Mouse (Mus musculus): ENCODE results near the gene Tigd3.
"Not testable (repeated sequence)": the region's sequence is repeated elsewhere in the genome, so short reads cannot be mapped to it uniquely, and the experiment has no call there.

Tigd3 gene

GRCm38 (mm10) chr19:5922119-5922942 lies 28.4 kb upstream of the Tigd3 start:
- no peak for DNase-seq (ENCODE audit: low spot score in 2 of 2)

DNA sequence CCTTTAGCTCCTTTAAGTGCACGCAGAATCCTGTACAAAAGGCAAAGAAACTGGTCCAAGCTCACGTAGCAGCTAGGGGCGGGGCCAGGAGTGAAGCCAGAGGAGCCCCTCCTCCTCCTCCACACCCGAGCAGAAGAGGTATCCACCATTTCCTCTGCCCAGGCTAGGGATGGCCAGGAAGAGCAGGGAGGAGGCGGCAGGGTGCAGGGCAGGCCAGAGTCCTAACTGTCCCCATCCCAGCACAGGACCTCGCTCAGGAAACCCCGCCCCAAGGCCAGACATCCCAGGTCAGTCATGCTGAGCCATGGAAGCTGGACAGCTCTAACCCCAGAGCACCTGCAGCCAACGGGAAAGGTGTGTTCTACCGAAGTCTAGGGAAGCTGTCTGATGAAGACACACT lies 27.8 kb upstream of the Tigd3 start:
- no peak for DNase-seq (ENCODE audit: low spot score in 2 of 2)

DNA sequence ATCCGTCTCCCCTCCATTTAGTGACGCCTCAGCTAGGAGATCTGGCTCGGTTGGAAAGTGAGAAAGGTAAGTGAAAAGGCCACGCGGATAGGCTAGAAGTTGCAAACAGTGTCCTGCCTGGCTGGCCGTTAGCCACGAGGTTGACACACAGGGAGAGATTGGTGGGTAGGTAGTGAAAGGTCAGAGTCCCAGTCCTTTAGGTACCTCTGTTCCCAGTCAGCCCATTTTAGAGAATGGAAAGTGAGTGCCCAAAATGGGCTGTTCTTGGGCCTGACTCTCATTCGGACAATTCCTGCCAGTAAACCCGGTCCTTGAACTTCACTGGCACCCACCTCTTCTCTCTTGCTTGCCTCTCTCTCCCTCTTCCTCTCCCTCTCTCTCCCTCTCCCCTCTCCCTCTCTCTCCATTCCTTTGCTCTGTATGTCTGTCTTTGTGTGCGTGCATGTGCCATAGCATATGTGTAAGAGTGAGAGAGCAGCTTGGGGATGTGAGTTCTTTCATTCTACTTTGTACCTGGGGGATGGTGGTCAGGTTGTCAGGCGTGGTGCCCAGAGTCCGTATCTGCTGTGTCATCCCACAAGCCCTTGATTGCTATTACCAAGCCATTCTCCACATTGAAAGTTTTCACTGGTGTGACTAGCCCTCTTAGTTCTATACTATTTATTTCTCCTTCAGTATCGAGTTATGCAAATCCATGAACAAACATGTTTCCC lies 19.2 kb upstream of the Tigd3 start, which contains the start of gene Dpf2:
Gene Dpf2, minus strand, starts transcription at position 4 of the 713 bp plus-strand sequence.
- no peak for DNase-seq (ENCODE audit: low spot score in 2 of 2)

- DNase-seq (ENCODE audit: low spot score in 2 of 2): peak; percentile 98
Measured at GRCm38 (mm10) chr19:5912103-5913006, 18.4 kb upstream of the Tigd3 start.

DNA sequence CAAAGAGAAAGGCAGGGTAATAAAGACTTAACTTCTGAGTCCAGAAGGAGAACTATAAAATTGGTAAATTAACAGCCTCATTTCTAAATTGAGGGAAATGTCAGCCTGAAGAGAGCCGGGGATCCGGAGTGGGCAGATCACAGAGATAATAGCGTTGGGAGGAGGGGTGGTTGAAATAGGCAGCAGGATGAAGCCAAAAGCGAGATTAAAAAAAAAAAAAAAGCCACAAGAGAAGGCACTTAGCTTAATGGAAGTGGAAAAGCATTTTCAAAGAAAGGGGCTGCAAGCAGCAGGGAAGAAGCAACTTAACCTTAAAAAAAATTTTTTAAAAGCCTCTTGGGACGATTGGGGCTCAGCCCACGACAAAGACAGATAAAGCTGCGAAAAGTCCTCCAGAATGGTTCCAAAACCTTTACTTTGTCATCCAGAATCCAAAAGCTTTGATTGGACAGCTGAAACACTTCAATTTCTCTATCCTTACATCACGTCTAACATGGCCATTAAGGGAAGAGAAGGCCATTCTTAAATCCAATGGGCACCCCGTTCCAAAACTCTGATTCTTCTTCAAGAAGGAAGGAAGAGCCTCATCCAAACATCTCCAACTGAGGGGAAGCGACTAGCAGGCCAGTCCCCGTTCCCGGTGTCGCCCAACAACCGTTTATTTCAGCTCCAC lies 17.6 kb upstream of the Tigd3 start:
- DNase-seq (ENCODE audit: low spot score in 2 of 2): no peak

DNA sequence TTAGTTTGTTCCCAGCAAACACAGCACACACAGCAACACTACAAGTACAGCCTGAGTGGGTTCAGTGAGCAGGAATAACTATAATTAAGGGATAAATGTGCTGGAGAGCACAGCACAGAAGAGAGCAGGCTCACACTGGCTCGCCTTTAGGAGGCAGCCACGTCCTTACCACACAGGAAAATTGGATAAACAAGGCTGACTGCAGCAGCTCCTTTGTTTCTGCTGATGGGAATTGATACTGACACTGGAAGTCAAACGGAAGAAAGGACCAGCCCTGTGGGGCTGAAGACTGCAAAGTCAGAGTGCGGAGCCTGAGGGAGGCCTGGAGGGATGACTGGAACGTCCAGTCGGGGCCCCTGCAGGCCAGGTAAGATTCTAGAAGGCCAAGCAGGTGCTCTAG lies 16.3 kb upstream of the Tigd3 start:
- DNase-seq (ENCODE audit: low spot score in 2 of 2): no peak

DNA sequence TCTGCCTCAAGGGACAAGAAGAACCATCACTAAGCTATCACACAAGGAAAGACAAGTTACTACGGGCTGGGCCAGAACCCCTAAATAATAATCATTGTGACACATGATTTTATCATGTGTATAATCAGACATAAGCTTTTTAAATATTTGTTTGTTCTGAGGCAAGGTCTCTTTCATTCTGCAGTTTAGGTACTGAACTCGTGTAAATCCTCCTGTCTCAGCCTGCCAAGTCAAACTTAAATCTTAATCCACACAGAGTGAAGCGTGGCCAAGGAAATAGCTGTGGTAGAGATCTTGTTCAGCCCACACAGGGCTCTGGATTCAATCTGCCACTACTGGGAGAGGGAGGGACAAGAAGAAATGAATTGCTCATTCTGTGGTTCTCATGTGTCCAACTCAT lies 13.3 kb upstream of the Tigd3 start:
- no peak for DNase-seq (ENCODE audit: low spot score in 2 of 2)

GRCm38 (mm10) chr19:5893282-5894001 lies 507 bp downstream of the Tigd3 start:
- no peak for DNase-seq (ENCODE audit: low spot score in 2 of 2)

DNA sequence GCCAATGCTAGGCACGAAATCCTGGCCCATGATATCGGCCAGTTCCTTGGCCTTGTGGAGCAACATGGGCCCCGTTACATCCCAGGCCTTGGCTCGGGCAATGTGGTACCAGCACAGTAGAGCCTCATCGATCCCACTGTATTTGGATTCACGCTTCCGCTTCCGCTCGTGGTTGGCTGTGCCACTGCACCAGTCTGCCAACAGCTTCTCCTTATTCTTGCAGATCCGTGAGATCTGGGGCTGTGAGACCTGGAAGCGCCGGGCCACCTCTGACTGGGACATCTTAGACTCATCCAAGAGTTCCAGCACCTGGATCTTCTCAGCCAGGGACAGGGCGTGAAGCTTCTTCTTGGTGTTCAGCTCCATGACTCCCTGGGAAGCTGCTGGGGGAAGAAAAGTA lies 1.2 kb downstream of the Tigd3 start:
- DNase-seq (ENCODE audit: low spot score in 2 of 2): no peak

DNA sequence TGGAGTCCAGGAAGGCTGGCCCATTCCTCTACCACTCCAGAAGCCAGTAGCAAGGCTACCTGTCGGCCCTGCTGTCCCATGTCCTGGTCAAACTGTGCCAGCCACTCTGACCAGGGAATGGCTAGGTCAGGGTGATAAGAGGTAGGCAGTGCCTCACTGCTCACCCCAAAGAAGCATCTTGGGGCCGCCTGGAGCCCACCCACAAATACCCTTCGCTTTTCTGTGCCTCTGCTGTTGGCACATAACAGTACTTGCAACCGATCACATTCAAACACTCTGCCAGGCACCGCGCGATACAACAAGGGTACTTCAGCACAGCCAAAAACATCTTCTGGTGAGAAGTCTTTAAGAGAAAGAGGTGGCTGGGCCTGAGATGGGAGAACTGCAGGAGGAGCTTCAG lies 1.7 kb downstream of the Tigd3 start:
- DNase-seq (ENCODE audit: low spot score in 2 of 2): no peak

GRCm38 (mm10) chr19:5891521-5892258 lies 2.3 kb downstream of the Tigd3 start:
- DNase-seq (ENCODE audit: low spot score in 2 of 2): no peak

GRCm38 (mm10) chr19:5889211-5889610 lies 4.7 kb downstream of the Tigd3 start:
- DNase-seq (ENCODE audit: low spot score in 2 of 2): no peak

DNA sequence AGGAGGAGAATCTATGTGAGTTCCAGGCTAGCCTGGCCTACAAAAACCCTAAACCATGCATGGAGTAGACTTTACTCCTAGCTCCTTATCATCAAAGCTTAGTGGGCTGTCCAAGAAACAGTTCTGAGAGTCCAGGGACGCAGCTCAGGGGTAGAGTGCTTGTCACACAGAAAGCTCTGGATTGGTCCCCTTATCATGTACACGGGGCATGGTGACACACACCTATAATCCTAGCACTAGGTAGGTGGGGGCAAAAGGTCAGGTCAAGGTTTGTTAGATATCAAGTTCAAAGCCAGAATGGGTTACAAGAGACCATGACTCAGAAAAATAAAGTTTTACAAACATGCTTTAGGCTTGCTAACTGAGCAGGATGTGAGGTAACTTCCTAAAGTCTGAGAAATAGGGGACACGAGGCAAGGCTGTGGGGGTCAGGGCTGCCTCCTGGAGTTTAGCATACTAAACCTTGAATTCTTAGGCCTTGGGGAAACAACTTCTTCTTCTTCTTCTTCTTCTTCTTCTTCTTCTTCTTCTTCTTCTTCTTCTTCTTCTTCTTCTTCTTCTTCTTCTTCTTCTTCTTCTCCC lies 6.6 kb downstream of the Tigd3 start:
- DNase-seq (ENCODE audit: low spot score in 2 of 2): no peak

DNA sequence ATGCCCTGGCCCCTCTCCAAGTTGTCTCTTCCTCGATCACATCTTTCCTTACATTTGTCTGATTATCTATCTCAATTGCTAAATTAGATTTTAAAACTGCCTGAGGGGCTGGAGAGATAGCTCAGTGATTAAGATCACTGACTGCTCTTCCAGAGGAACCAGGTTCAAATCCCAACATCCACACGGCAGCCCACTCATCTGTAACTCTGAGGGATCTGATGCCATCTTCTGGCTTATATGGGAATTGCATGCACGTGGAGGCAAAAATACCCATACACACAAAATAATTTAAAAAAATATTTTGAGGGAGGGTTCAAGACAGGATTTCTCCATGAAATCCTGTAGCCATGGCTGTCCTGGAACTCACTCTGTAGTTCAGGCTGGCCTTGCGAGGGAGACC lies 8.1 kb downstream of the Tigd3 start:
- DNase-seq (ENCODE audit: low spot score in 2 of 2): no peak

DNA sequence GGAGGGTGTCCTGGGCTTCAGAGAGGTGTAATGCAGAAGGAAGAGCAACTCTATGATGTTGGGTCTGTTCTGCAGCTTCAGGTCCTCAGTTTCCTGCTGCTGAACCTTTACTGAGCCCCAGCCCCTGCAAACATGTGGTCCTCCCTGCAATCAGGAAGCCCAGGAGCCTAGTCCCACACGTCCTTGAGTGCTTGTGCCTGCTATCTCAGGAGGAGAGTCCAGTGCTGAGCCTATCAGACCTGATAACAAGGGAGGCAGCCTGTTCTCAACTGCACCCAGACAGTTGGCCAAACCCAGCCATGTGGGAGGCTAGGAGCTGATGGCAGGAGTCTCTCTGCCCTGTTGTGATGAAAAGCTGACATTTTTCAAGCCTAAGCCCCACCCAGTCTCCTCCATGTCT lies 10.0 kb downstream of the Tigd3 start:
- DNase-seq (ENCODE audit: low spot score in 2 of 2): no peak

DNA sequence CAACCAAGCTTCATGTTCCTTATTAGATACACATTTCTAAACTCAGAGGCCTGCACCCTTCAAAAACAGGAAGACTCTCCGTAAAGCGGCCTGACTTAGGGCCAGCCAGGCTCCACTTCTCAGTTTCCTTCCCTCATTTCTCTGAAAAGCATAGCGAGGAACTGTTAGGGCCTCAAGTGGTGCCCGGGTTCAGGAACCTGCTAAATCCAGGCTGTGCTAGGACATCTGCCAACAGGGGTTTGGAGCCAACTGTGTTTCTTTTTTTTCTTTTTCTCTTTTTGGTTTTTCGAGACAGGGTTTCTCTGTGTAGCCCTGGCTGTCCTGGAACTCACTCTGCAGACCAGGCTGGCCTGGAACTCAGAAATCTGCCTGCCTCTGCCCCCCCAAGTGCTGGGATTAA lies 11.9 kb downstream of the Tigd3 start:
- not testable (repeated sequence) for DNase-seq (ENCODE audit: low spot score in 2 of 2)

DNA sequence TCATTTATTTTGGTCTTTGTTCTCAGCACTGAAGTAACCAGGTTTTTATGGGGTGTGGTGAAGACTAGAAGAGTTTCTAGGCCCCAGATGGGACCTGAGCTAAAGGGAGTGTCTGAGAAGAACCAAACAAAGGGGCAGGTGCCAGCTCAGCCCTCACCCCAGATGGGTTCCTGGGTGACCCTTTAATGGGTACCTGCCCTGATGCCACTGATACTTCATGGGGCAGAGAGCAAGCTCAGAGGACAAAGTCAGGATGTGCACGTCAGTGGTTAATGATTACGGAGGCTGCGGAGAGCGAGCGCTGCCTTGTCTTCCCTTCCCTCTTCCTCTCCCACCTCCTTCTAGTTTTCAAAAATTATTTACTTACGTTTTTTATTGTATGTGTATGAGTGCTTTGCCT lies 12.8 kb downstream of the Tigd3 start:
- no peak for DNase-seq (ENCODE audit: low spot score in 2 of 2)

DNA sequence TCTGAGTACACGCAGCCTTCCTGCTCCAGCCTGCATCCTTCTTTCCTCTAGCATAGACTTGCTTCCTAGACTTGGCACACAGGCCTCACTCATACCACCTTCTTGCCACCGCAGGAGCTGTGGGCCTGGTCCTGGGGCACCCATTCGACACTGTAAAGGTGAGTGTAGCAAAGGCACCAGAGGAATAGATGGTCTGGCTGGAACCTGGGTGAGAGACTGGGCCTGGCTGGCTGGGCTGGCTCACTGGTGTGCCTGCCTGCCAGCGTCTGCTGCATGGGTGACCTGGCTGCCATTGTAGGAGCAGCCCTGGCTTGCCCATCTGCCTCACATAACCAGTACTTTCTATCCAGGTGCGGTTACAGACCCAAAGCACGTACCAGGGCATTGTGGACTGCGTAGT lies 14.2 kb downstream of the Tigd3 start:
- DNase-seq (ENCODE audit: low spot score in 2 of 2): no peak

DNA sequence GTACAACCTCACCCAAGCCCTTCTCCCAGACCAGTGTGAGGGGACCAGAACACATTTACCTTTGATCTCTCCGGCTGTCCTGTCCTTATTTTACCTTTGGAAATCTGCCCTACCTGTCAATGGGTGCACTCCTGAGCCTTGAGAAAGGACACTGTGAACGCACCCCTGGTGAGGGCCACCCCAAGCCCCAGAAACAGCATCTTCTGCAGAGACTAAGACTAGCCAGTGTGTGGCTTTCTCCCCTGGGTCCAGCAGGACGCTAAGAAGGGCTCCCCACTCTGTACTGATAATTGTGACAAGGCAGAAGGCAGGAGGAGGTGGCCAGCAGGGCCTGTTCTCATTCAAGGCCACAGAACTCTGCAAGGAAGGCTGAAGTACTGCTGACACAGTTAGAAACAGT lies 15.0 kb downstream of the Tigd3 start:
- no peak for DNase-seq (ENCODE audit: low spot score in 2 of 2)

DNA sequence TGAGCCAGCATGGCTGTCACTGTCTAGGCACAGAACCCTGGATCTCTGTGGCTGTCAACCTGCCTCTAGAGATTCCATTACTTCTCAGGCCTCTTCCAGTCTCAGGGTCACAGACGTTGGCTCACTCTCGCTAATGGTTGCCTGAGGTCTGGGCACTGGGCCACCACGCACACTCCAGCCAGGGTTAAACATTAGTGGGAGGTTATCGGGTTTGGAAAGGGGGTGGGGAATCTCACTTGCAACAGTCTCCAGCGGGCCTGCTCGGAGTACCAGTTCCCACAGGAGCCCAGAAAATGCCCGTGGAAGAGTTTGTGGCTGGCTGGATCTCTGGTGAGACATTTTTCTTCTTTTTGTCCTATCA lies 15.6 kb downstream of the Tigd3 start:
- DNase-seq (ENCODE audit: low spot score in 2 of 2): no peak
